8 mouse cellular contexts compared by ENCODE assay signal in genomic region chr4:155561661-155562442, GRCm38 (mm10). TPM values are rescaled to one million over a fixed set of nuclear protein-coding genes. Genes with fewer than 3 reads are reported as not detected.
A peak's percentile ranks its signal among the peaks of the same experiment; 100 is the strongest.
DNase-seq lines count a peak whose midpoint lies in the region; ATAC-seq and TF ChIP-seq lines count a peak whose summit lies in the region.

Gene Nadk (plus strand): TSS chr4:155562378.

- peaks cover 38% of the 10 kb centered on the region for H3K36me3 ChIP-seq in forebrain, postnatal 0 days (ENCODE audit: insufficient read depth)
- peaks cover 41% of the 10 kb centered on the region for H3K36me3 ChIP-seq in hindbrain, embryonic 12.5 days
- peaks cover 29% of the 10 kb centered on the region for H3K36me3 ChIP-seq in liver, embryonic 15.5 days (replicated peaks)

- peak within 1 kb of the TSS; percentile 83; the same call in 1 of the 2 replicates for H3K9ac ChIP-seq in forebrain, postnatal 0 days
- peak within 1 kb of the TSS; percentile 83; the same call in 1 of the 2 replicates for H3K9ac ChIP-seq in hindbrain, embryonic 12.5 days
- H3K9ac ChIP-seq in liver, embryonic 15.5 days = peak within 1 kb of the TSS; percentile 45

- no peaks in the 10 kb centered on the region for H3K27me3 ChIP-seq in forebrain, postnatal 0 days (ENCODE audit: insufficient read depth, low read length)
- H3K27me3 ChIP-seq in hindbrain, embryonic 12.5 days = no peaks in the 10 kb centered on the region
- H3K27me3 ChIP-seq in liver, embryonic 15.5 days = no peaks in the 10 kb centered on the region

- peak within 1 kb of the TSS; percentile 87 for H3K4me3 ChIP-seq in forebrain, postnatal 0 days (ENCODE audit: low read depth, low read length)
- H3K4me3 ChIP-seq in hindbrain, embryonic 12.5 days = peak within 1 kb of the TSS; percentile 80
- H3K4me3 ChIP-seq in liver, embryonic 15.5 days (replicated peaks) = peak within 1 kb of the TSS; percentile 83

- WGBS in forebrain, postnatal 0 days = 65% methylated on average over 7 of the region's 7 CpGs
- WGBS in hindbrain, embryonic 12.5 days = 71% methylated on average over 7 of the region's 7 CpGs
- WGBS in liver, embryonic 15.5 days (ENCODE audit: insufficient replicate concordance) = 56% methylated on average over 7 of the region's 7 CpGs

- TF ChIP-seq CTCF in forebrain, postnatal 0 days (IDR thresholded peaks at IDR 0.05; ENCODE audit: low read depth) = no peak

- H3K4me2 ChIP-seq in forebrain, postnatal 0 days (ENCODE audit: low read depth) = peak within 1 kb of the TSS; percentile 59
- H3K4me2 ChIP-seq in hindbrain, embryonic 12.5 days (replicated peaks) = peak within 1 kb of the TSS; percentile 82
- peak within 1 kb of the TSS; percentile 93 for H3K4me2 ChIP-seq in liver, embryonic 15.5 days

- no peak for ATAC-seq in forebrain, postnatal 0 days
- no peak for ATAC-seq in hindbrain, embryonic 12.5 days (ENCODE audit: low FRiP score)
- no peak for ATAC-seq in liver, embryonic 15.5 days (ENCODE audit: insufficient read depth)

- H3K27ac ChIP-seq in forebrain, postnatal 0 days (ENCODE audit: low read depth, low read length) = peak within 1 kb of the TSS; percentile 91
- peak within 1 kb of the TSS; percentile 92 for H3K27ac ChIP-seq in hindbrain, embryonic 12.5 days
- H3K27ac ChIP-seq in liver, embryonic 15.5 days (replicated peaks) = peak within 1 kb of the TSS; percentile 89

- peak; percentile 11 for DNase-seq in right cerebral cortex, postnatal 4 days
- no peak for DNase-seq in right cerebral cortex, postnatal 25 days
- no peak for DNase-seq in adrenal gland, postnatal 25 days
- no peak for DNase-seq in forebrain, postnatal 0 days
- peak; percentile 26 to 30 for DNase-seq in natural killer cell, adult 2 months (ENCODE audit: low spot score in 2 of 2)
- no peak for DNase-seq in thymus, postnatal 14 days

- H3K4me1 ChIP-seq in forebrain, postnatal 0 days (ENCODE audit: insufficient read depth) = peaks cover 5% of the 10 kb centered on the region
- peaks cover 38% of the 10 kb centered on the region for H3K4me1 ChIP-seq in hindbrain, embryonic 12.5 days
- peaks cover 66% of the 10 kb centered on the region for H3K4me1 ChIP-seq in liver, embryonic 15.5 days (replicated peaks)

- no peaks in the 10 kb centered on the region for H3K9me3 ChIP-seq in forebrain, postnatal 0 days (ENCODE audit: low read length)
- no peaks in the 10 kb centered on the region for H3K9me3 ChIP-seq in hindbrain, embryonic 12.5 days (replicated peaks)
- no peaks in the 10 kb centered on the region for H3K9me3 ChIP-seq in liver, embryonic 15.5 days (replicated peaks)

RNA-seq across cellular contexts. Expression of gene Nadk, which starts in this region (rescaled TPM):
- 294 and 306 TPM in 2 replicates for total RNA-seq in adrenal gland, postnatal 25 days (2021)
- 86.0 and 89.7 TPM in 2 replicates for total RNA-seq in forebrain, postnatal 0 days (2014; rRNA removed)
- 66.4 and 66.7 TPM in 2 replicates for polyA plus RNA-seq in forebrain, postnatal 0 days (2015; fragmentation: Nextera tagmentation; extraction: Ambion mirVana)
- 89.0 and 92.4 TPM in 2 replicates for polyA plus RNA-seq in hindbrain, embryonic 12.5 days (2016; fragmentation: Nextera tagmentation; extraction: Ambion mirVana)
- polyA plus RNA-seq in liver, embryonic 15.5 days (2015; fragmentation: Nextera tagmentation; extraction: Ambion mirVana) = 46.9 and 51.4 TPM in 2 replicates

Comparison
In these comparisons a context has a peak if more than half of its experiments do, and no peak if none do; other contexts are left out.
1. DNase-seq: peak in right cerebral cortex, postnatal 4 days (single experiment) and natural killer cell, adult 2 months (2 of 2); none in right cerebral cortex, postnatal 25 days (single experiment), adrenal gland, postnatal 25 days (single experiment), forebrain, postnatal 0 days (single experiment) and thymus, postnatal 14 days (single experiment).
2. Peak in every context shown above with its lines, with median percentiles within 50 percentile points of each other: H3K27ac ChIP-seq, H3K4me2 ChIP-seq, H3K4me3 ChIP-seq and H3K9ac ChIP-seq.